Mouse (Mus musculus): ENCODE measurements around the gene Pip5k1c. TPM values are rescaled to one million over a fixed set of nuclear protein-coding genes. Genes with fewer than 3 reads are reported as not detected.

The Pip5k1c gene
- polyA plus RNA-seq, 1 experiment from 2014 or later, result 26.2 TPM

GRCm38 (mm10) chr10:81261025-81261424 is 31.7 kb upstream of the Pip5k1c start:
- Histone ChIP-seq H3K4me1 (replicated peaks) (peaks cover 24% of the 10 kb centered on the region), H3K4me3 (no peak overlapping the region), H3K36me3 (peaks cover 9% of the 10 kb centered on the region; the same call in 1 of the 2 replicates), H3K9ac (no peak overlapping the region), H3K27ac (no peak overlapping the region), H3K4me2 (no peak overlapping the region), H3K27me3 (peaks cover 46% of the 10 kb centered on the region), H3K9me3 (replicated peaks) (peaks cover 6% of the 10 kb centered on the region)
- 88% methylated on average over 4 of the region's 4 CpGs for WGBS
- no peak for ATAC-seq (replicated peaks; ENCODE audit: insufficient number of reproducible peaks, insufficient read depth, low FRiP score, low read depth)

- Histone ChIP-seq H3K4me2 (peak overlapping the region; percentile 70), H3K27ac (no peak overlapping the region), H3K9me3 (replicated peaks) (peaks cover 3% of the 10 kb centered on the region), H3K9ac (no peak overlapping the region; the same call in 1 of the 2 replicates), H3K4me1 (replicated peaks) (peaks cover 24% of the 10 kb centered on the region), H3K36me3 (peaks cover 13% of the 10 kb centered on the region; the same call in 1 of the 2 replicates), H3K4me3 (peak overlapping the region; percentile 71), H3K27me3 (peaks cover 3% of the 10 kb centered on the region)
- ATAC-seq (replicated peaks; ENCODE audit: insufficient number of reproducible peaks, insufficient read depth, low FRiP score, low read depth), result no peak
- 94% methylated on average over 8 of the region's 8 CpGs for WGBS
Observed at GRCm38 (mm10) chr10:81265540-81265939, 27.2 kb upstream of the Pip5k1c start.

GRCm38 (mm10) chr10:81266211-81267105 is 26.3 kb upstream of the Pip5k1c start, which contains the start of the genes Mrpl54 and Apba3:
Gene Mrpl54 (minus strand): TSS chr10:81266934.
Gene Apba3 (plus strand): TSS chr10:81266960.
- H3K36me3 ChIP-seq, result peaks cover 22% of the 10 kb centered on the region

DNA sequence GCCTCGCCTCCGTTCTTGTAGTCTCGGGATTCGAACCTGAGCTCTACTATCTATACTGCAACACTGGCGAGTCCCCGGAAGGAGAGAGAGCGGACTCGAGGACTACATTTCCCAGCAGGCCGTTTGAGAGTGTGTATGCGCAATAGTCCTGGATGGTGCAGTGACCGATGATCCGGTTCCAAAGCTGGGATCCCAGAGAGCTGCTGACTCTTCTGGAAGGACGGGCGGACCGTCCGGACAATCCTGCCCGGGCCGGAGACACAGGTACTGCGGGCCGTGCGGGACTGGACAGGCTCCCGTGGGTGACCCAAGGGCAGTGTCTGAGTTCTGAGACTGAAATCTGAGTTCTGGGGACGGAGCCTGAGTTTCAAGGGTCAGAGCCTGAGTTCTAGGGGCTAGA is 24.7 kb upstream of the Pip5k1c start:
- 3% methylated on average over 23 of the region's 23 CpGs for WGBS
- peak overlapping the region; percentile 78 for H3K4me2 ChIP-seq
- no peaks in the 10 kb centered on the region for H3K9me3 ChIP-seq (replicated peaks)
- H3K4me3 ChIP-seq, result peak overlapping the region; percentile 78
- no peaks in the 10 kb centered on the region for H3K27me3 ChIP-seq
- H3K9ac ChIP-seq, result peak overlapping the region; percentile 87
- peaks cover 38% of the 10 kb centered on the region for H3K36me3 ChIP-seq
- H3K4me1 ChIP-seq (replicated peaks), result peaks cover 24% of the 10 kb centered on the region
- ATAC-seq (replicated peaks; ENCODE audit: insufficient number of reproducible peaks, insufficient read depth, low FRiP score, low read depth), result peak; percentile 50
- peak overlapping the region; percentile 73 for H3K27ac ChIP-seq

More at GRCm38 (mm10) chr10:81266211-81267105, 26.3 kb upstream of the Pip5k1c start, which contains the start of the genes Mrpl54 and Apba3:
- Histone ChIP-seq H3K4me2 (peak within 1 kb of the TSS; percentile 78), H3K4me1 (replicated peaks) (peaks cover 24% of the 10 kb centered on the region), H3K27me3 (no peaks in the 10 kb centered on the region), H3K9me3 (replicated peaks) (no peaks in the 10 kb centered on the region), H3K27ac (peak within 1 kb of the TSS; percentile 83), H3K9ac (peak within 1 kb of the TSS; percentile 75), H3K4me3 (peak within 1 kb of the TSS; percentile 78)
- under 1% methylated on average over 48 of the region's 48 CpGs for WGBS
- ATAC-seq (replicated peaks; ENCODE audit: insufficient number of reproducible peaks, insufficient read depth, low FRiP score, low read depth), result peak; percentile 93

GRCm38 (mm10) chr10:81268643-81269412 is 23.9 kb upstream of the Pip5k1c start:
- 76% methylated on average over 16 of the region's 16 CpGs for WGBS
- peak overlapping the region; percentile 87 for H3K9ac ChIP-seq
- H3K4me3 ChIP-seq, result peak overlapping the region; percentile 78
- H3K4me2 ChIP-seq, result peak overlapping the region; percentile 78
- H3K36me3 ChIP-seq, result peaks cover 41% of the 10 kb centered on the region
- peak overlapping the region; percentile 73 for H3K27ac ChIP-seq
- H3K9me3 ChIP-seq (replicated peaks), result no peaks in the 10 kb centered on the region
- peaks cover 24% of the 10 kb centered on the region for H3K4me1 ChIP-seq (replicated peaks)
- no peak for ATAC-seq (replicated peaks; ENCODE audit: insufficient number of reproducible peaks, insufficient read depth, low FRiP score, low read depth)
- H3K27me3 ChIP-seq, result no peaks in the 10 kb centered on the region

GRCm38 (mm10) chr10:81272356-81272755 is 20.4 kb upstream of the Pip5k1c start:
- 0 out of 2 replicates have a peak, but pooled peaks cover 3% of the 10 kb centered on the region for H3K27me3 ChIP-seq
- no peak for ATAC-seq (replicated peaks; ENCODE audit: insufficient number of reproducible peaks, insufficient read depth, low FRiP score, low read depth)
- H3K4me2 ChIP-seq, result no peak overlapping the region
- no peak overlapping the region for H3K4me3 ChIP-seq
- H3K9ac ChIP-seq, result no peak overlapping the region
- peaks cover 37% of the 10 kb centered on the region for H3K36me3 ChIP-seq
- 91% methylated on average over 21 of the region's 21 CpGs for WGBS
- peaks cover 14% of the 10 kb centered on the region for H3K4me1 ChIP-seq (replicated peaks)
- H3K9me3 ChIP-seq (replicated peaks), result no peaks in the 10 kb centered on the region
- no peak overlapping the region for H3K27ac ChIP-seq

DNA sequence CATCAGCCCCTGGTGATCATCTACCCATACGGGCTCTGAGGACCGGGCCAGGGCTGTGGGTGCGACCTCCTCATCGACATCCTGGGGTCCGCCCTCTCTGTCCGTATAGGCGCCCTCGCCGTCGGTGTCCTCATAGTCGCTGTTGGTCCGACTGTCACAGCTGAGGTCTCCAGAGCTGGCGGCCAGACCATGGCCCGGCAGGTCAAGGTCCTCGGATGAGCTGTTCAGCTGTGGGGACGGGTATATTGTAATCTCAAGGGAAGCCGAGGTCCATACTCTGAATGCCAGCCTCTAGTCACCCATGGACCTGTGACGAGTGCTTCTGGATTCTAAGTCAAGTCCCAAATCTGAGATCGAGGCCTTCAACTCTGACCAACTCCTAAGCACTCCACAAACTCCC is 18.9 kb upstream of the Pip5k1c start:
- 91% methylated on average over 19 of the region's 19 CpGs for WGBS
- no peaks in the 10 kb centered on the region for H3K9me3 ChIP-seq (replicated peaks)
- no peak overlapping the region for H3K4me2 ChIP-seq
- no peak for ATAC-seq (replicated peaks; ENCODE audit: insufficient number of reproducible peaks, insufficient read depth, low FRiP score, low read depth)
- H3K4me3 ChIP-seq, result no peak overlapping the region
- peaks cover 37% of the 10 kb centered on the region for H3K36me3 ChIP-seq
- peaks cover 13% of the 10 kb centered on the region for H3K27me3 ChIP-seq
- H3K9ac ChIP-seq, result no peak overlapping the region
- H3K4me1 ChIP-seq (replicated peaks), result peaks cover 6% of the 10 kb centered on the region
- no peak overlapping the region for H3K27ac ChIP-seq

DNA sequence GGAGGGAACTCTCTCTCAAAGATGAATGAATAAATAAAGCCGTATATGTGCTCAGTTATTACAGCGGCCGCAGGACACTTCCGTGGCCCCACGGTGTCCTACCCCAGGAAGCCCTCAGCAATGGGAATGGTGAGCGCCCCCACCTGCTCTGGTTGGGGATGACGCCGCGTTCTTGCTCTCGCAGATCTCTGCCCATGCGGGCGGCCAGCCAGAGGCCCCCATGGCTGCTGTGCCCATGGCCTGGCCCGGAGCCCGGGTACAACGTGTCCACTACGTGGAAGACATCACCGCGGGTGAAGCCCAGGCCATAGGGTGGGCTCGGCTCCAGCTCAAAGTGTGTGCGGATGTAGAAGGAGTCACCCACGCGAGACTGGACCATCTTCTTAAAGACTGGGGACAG is 15.1 kb upstream of the Pip5k1c start:
- peaks cover 42% of the 10 kb centered on the region for H3K27me3 ChIP-seq
- WGBS, result 67% methylated on average over 22 of the region's 22 CpGs
- no peak overlapping the region for H3K4me2 ChIP-seq
- H3K4me3 ChIP-seq, result no peak overlapping the region
- no peak for ATAC-seq (replicated peaks; ENCODE audit: insufficient number of reproducible peaks, insufficient read depth, low FRiP score, low read depth)
- H3K4me1 ChIP-seq (replicated peaks), result peaks cover 7% of the 10 kb centered on the region
- no peak overlapping the region for H3K27ac ChIP-seq
- H3K9ac ChIP-seq, result no peak overlapping the region
- peaks cover 12% of the 10 kb centered on the region for H3K36me3 ChIP-seq
- H3K9me3 ChIP-seq (replicated peaks), result no peaks in the 10 kb centered on the region

GRCm38 (mm10) chr10:81279496-81279895 is 13.3 kb upstream of the Pip5k1c start:
- Histone ChIP-seq H3K4me1 (replicated peaks) (peaks cover 7% of the 10 kb centered on the region), H3K4me2 (no peak overlapping the region), H3K9me3 (replicated peaks) (no peaks in the 10 kb centered on the region), H3K27me3 (peaks cover 60% of the 10 kb centered on the region), H3K9ac (no peak overlapping the region), H3K4me3 (no peak overlapping the region), H3K27ac (no peak overlapping the region), H3K36me3 (no peaks in the 10 kb centered on the region)
- 26% methylated on average over 10 of the region's 10 CpGs for WGBS
- no peak for ATAC-seq (replicated peaks; ENCODE audit: insufficient number of reproducible peaks, insufficient read depth, low FRiP score, low read depth)

DNA sequence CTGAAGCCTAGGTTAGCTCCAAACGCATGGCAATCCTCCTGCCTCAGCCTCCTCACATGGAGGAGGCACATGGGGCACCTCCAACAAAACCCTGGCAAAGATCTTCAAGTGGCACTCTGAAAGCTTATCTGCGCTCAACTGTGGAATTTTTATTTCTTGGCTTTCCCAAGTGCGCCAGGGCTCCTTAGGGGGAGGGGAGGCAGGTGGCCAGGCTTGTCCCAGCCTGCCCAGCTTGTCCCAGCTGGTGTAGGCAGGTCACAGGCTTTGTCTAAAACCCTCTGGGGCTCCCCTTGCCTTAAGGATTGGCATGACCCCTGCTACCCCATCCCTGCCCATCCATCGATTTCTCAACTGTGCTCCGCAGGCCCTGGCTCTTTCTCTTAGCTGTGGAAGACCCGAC is 8.6 kb upstream of the Pip5k1c start:
- WGBS, result 50% methylated on average over 6 of the region's 6 CpGs
- H3K27me3 ChIP-seq, result peaks cover 64% of the 10 kb centered on the region
- H3K4me3 ChIP-seq, result no peak overlapping the region
- no peak overlapping the region for H3K27ac ChIP-seq
- peaks cover 18% of the 10 kb centered on the region for H3K4me1 ChIP-seq (replicated peaks)
- no peak for ATAC-seq (replicated peaks; ENCODE audit: insufficient number of reproducible peaks, insufficient read depth, low FRiP score, low read depth)
- H3K36me3 ChIP-seq, result no peaks in the 10 kb centered on the region
- H3K9ac ChIP-seq, result no peak overlapping the region
- H3K4me2 ChIP-seq, result no peak overlapping the region
- H3K9me3 ChIP-seq (replicated peaks), result no peaks in the 10 kb centered on the region

- H3K4me3 ChIP-seq, result peak overlapping the region; percentile 55; the same call in 1 of the 2 replicates
- no peaks in the 10 kb centered on the region for H3K36me3 ChIP-seq
- WGBS, result 8% methylated on average over 17 of the region's 17 CpGs
- no peaks in the 10 kb centered on the region for H3K9me3 ChIP-seq (replicated peaks)
- no peak overlapping the region for H3K27ac ChIP-seq
- peaks cover 16% of the 10 kb centered on the region for H3K4me1 ChIP-seq (replicated peaks)
- H3K4me2 ChIP-seq, result peak overlapping the region; percentile 89
- H3K9ac ChIP-seq, result no peak overlapping the region
- no peak; the same call in 1 of the 2 replicates for ATAC-seq (replicated peaks; ENCODE audit: insufficient number of reproducible peaks, insufficient read depth, low FRiP score, low read depth)
- peaks cover 65% of the 10 kb centered on the region for H3K27me3 ChIP-seq
Observed at GRCm38 (mm10) chr10:81284719-81285118, 8.0 kb upstream of the Pip5k1c start.
